Mouse (Mus musculus) embryonic facial prominence, embryonic 11.5 days (tissue): Measurements from ENCODE around the gene Tmtc4. TPM values are rescaled to one million over a fixed set of nuclear protein-coding genes. Genes with fewer than 3 reads are reported as not detected.

Source experiments
- ATAC-seq: fragments of 200-750 bp; cut with Nextera tagmentation; replicated peaks from 2 replicates; pipeline ENCODE4 v1.8.0; 2017; ENCODE audit warnings: low read depth; ENCODE audit not compliant: insufficient number of reproducible peaks, low FRiP score, low TSS enrichment
- DNase-seq: peaks from one replicate; pipeline ENCODE4 v3.0.0-alpha.2; 2015; ENCODE audit warnings: low spot score
- H3K27ac ChIP-seq: fragments of 300-500 bp; sonication (generic); replicated peaks from 2 replicates; pipeline ENCODE4 v1.5.1; 2014; ENCODE audit warnings: mild to moderate bottlenecking, low read depth, low read length, control low read depth
- H3K27me3 ChIP-seq: fragments of 300-500 bp; sonication (generic); 2 replicates; pipeline ENCODE4 v1.6.1; 2014; ENCODE audit warnings: mild to moderate bottlenecking, low read length, moderate library complexity, mixed read lengths; ENCODE audit not compliant: control insufficient read depth, insufficient read depth
- H3K36me3 ChIP-seq: fragments of 300-500 bp; sonication (generic); replicated peaks from 2 replicates; pipeline ENCODE4 v1.6.1; 2014; ENCODE audit warnings: low read depth, mild to moderate bottlenecking, low read length, moderate library complexity, mixed read lengths; ENCODE audit not compliant: control insufficient read depth, insufficient read depth
- H3K4me1 ChIP-seq: fragments of 300-500 bp; sonication (generic); 2 replicates; pipeline ENCODE4 v1.6.1; 2014; ENCODE audit warnings: low read length, mixed read lengths; ENCODE audit not compliant: control insufficient read depth, insufficient read depth
- H3K4me2 ChIP-seq: fragments of 300-500 bp; sonication (generic); 2 replicates; pipeline ENCODE4 v1.6.1; 2014; ENCODE audit warnings: low read depth, mild to moderate bottlenecking, control low read depth, low read length, moderate library complexity
- H3K4me3 ChIP-seq: fragments of 300-500 bp; sonication (generic); 2 replicates; pipeline ENCODE4 v1.5.1; 2014; ENCODE audit warnings: low read depth, low read length, control low read depth
- H3K9ac ChIP-seq: fragments of 300-500 bp; sonication (generic); replicated peaks from 2 replicates; pipeline ENCODE4 v1.6.1; 2014; ENCODE audit warnings: mild to moderate bottlenecking, control low read depth, low read length
- H3K9me3 ChIP-seq: fragments of 300-500 bp; sonication (generic); replicated peaks from 2 replicates; pipeline ENCODE4 v1.6.1; 2016; ENCODE audit warnings: mild to moderate bottlenecking, low read length, inconsistent platforms, mixed read lengths; ENCODE audit not compliant: control insufficient read depth
- WGBS: fragments of 180-500 bp; shearing (Covaris S2); extraction: QIAGEN DNeasy Blood & Tissue Kit; methylation state at CpG from one replicate; pipeline ENCODE4 v1.1.7; 2014; 5-methylcytosine and 5-hydroxymethylcytosine counted together
- polyA plus RNA-seq: library from polyadenylated mRNA; unstranded; fragments of >200 nt; fragmentation: Nextera tagmentation; extraction: Ambion mirVana; gene quantifications from 2 replicates; pipeline ENCODE4 v1.2.1, GENCODE M21; 2014

Gene Tmtc4
- polyA plus RNA-seq, 1 experiment from 2014 or later: 40.3 TPM

DNA sequence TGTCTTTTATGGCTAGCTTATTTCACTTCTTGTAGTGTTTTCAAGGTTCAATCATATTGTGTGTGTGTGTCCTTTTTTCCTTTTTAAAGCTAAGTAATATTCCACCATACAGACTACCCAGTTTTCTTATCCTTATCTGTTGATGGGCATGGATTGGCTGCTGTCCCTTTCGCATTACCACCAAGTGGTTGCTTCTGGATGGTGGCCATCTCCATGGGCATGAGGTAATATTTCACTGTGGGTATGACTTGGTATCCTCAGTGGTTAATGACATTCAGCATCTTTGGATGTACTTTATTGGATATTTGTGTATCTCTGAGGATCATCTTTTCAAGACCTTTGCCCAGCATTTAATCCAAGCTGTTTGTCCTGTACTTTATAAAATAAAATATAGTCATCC lies 87.7 kb downstream of the Tmtc4 start:
- no peak for DNase-seq
- H3K36me3 ChIP-seq: no peaks in the 10 kb centered on the region
- no peak overlapping the region for H3K4me3 ChIP-seq
- no peaks in the 10 kb centered on the region for H3K27me3 ChIP-seq
- no peak overlapping the region for H3K27ac ChIP-seq
- H3K9ac ChIP-seq: no peak overlapping the region
- no peaks in the 10 kb centered on the region for H3K4me1 ChIP-seq
- H3K4me2 ChIP-seq: no peak overlapping the region
- ATAC-seq: no peak
- H3K9me3 ChIP-seq: no peaks in the 10 kb centered on the region
- 94% methylated on average over 1 of the region's 1 CpGs for WGBS

DNA sequence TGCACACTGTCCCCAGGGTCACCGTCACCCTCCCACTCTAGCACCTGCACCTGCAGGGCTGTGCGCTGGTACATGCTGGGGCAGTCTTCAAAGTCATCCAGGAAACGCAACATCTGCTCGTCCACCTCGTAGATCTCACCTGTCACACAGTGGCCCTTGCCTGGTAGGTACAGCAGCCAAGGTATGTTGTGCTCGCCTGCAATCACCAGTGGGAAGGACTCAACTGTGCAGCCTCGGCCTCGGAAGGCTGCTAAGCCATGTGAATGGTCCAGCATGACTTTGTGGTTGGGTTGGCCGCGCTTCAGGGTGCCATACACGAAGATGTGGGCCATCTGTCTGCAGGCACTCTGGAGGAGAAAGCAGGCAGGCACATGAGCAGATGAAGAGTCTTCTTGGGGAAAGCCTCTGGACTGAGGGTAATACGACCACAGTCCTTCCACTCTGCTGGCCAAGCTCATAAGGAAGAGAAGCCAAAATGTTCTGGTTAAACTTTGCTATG lies 92.3 kb downstream of the Tmtc4 start:
- Histone ChIP-seq H3K27ac (no peak overlapping the region), H3K4me2 (no peak overlapping the region), H3K9ac (no peak overlapping the region), H3K4me1 (no peaks in the 10 kb centered on the region), H3K4me3 (no peak overlapping the region), H3K27me3 (no peaks in the 10 kb centered on the region), H3K36me3 (no peaks in the 10 kb centered on the region), H3K9me3 (no peaks in the 10 kb centered on the region)
- WGBS: 92% methylated on average over 12 of the region's 12 CpGs
- ATAC-seq (no peak), DNase-seq (no peak)

DNA sequence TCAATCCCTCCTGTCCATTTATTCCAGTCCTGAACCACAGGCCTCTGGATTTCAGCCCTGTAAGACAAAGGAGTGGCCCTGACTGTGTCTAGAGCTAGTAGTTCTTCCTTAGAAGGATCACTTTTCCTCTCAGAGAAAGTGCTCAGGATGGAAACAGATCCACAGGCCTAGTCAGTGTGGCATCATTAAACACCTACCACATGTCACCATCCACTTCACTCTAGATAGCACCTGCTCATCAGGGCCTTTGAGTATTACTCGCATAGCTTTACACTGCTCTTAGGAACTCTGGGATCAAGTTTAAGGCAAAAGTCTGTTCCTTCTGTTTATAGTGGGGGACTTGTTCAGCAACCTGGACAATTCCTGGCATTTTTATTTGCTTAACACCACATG lies 95.4 kb downstream of the Tmtc4 start:
- H3K4me2 ChIP-seq: no peak overlapping the region
- no peak overlapping the region for H3K9ac ChIP-seq
- no peaks in the 10 kb centered on the region for H3K36me3 ChIP-seq
- no peaks in the 10 kb centered on the region for H3K9me3 ChIP-seq
- DNase-seq (no peak), ATAC-seq (no peak)
- H3K27ac ChIP-seq: no peak overlapping the region
- no peaks in the 10 kb centered on the region; the same call in 1 of the 2 replicates for H3K27me3 ChIP-seq
- H3K4me1 ChIP-seq: no peaks in the 10 kb centered on the region
- 86% methylated on average over 1 of the region's 1 CpGs for WGBS
- no peak overlapping the region for H3K4me3 ChIP-seq

DNA sequence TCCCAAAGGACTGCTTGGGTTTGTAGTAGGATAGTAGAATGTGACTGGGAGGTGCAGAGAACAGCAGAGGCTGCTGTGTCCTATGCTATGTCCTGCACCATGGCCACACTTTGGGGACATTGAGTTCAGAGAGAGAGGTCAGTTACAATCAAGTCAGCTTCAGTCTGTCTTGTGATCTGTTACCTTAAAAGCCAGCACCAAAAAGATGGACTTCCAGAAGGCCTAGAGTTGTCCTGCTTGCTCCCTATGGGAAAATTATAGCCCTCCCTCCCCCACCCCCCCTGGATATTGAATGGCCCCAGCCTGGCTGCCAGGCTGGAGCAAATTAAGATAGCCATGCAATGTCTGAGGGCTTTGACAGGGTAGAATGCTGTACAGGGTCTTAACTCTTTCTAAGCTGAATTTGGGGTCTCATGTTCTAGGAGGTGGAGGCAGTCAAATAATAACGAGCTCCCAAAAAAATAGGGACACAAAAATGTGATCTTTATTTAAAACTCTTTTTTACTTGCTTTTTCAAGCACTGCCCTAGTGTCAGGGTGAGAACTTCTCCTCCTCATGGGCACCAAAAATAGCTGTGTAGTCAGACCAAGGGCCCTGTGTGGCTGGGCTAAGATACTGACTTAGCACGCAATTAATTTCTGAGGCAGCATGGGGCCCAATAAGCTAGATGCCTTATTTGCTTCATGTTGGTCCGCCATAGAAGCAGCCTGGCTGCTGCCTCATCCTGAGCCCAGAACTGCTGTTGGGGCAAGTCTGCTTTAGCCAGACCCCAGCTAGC lies 95.9 kb downstream of the Tmtc4 start:
- Histone ChIP-seq H3K9me3 (no peaks in the 10 kb centered on the region), H3K9ac (no peak overlapping the region), H3K4me2 (no peak overlapping the region), H3K27ac (no peak overlapping the region), H3K4me1 (no peaks in the 10 kb centered on the region), H3K4me3 (no peak overlapping the region), H3K27me3 (no peaks in the 10 kb centered on the region; the same call in 1 of the 2 replicates), H3K36me3 (no peaks in the 10 kb centered on the region)
- ATAC-seq (no peak), DNase-seq (no peak)
- 90% methylated on average over 3 of the region's 3 CpGs for WGBS

DNA sequence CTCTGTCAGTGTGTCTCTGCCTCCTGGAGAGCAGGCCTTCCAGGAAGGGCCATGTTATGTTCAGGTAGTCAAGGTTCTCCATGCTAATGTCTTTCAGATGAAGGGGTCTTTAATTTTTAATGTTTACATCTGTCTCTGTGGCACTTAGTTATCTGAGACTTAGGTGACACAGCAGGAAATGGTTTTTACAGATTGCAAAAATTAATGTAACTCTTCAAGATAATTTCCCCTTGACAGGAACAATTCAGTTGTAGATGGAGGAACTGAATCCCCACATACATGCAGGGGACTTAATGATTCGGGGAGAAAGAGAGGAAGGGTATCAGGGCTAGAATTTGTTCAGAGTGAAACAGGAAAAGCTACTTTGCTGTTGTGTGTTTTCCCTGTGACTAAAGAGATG lies 96.6 kb downstream of the Tmtc4 start:
- no peaks in the 10 kb centered on the region; the same call in 1 of the 2 replicates for H3K27me3 ChIP-seq
- H3K36me3 ChIP-seq: no peaks in the 10 kb centered on the region
- no peak overlapping the region for H3K4me3 ChIP-seq
- H3K27ac ChIP-seq: no peak overlapping the region
- ATAC-seq (no peak), DNase-seq (no peak)
- 80% methylated on average over 1 of the region's 1 CpGs for WGBS
- no peaks in the 10 kb centered on the region for H3K9me3 ChIP-seq
- H3K4me1 ChIP-seq: no peaks in the 10 kb centered on the region; the same call in 1 of the 2 replicates
- H3K9ac ChIP-seq: no peak overlapping the region
- H3K4me2 ChIP-seq: no peak overlapping the region

DNA sequence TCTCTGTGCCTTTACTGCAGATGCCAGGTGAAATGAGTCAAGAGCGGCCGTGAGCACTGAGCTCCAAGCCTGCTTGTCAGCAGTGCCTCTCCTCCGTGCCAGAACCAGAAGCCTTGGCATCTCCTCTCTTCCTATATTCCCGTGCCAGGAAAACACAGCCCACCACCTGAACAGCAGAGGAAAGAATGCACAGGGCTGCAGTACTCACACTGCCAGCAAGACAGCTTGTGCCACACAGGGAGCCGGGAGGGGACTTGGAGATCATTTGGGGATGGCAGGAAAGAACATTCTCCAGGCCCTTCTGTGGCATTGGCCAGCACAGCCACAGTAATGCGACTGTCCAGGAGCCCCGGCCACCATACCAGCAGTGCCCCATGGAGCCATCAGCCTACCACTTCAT lies 97.9 kb downstream of the Tmtc4 start:
- Histone ChIP-seq H3K36me3 (no peaks in the 10 kb centered on the region), H3K27me3 (no peaks in the 10 kb centered on the region; the same call in 1 of the 2 replicates), H3K4me3 (no peak overlapping the region), H3K9me3 (no peaks in the 10 kb centered on the region), H3K27ac (no peak overlapping the region), H3K4me1 (no peaks in the 10 kb centered on the region; the same call in 1 of the 2 replicates), H3K4me2 (no peak overlapping the region), H3K9ac (no peak overlapping the region)
- 86% methylated on average over 7 of the region's 7 CpGs for WGBS
- ATAC-seq (no peak), DNase-seq (no peak)

DNA sequence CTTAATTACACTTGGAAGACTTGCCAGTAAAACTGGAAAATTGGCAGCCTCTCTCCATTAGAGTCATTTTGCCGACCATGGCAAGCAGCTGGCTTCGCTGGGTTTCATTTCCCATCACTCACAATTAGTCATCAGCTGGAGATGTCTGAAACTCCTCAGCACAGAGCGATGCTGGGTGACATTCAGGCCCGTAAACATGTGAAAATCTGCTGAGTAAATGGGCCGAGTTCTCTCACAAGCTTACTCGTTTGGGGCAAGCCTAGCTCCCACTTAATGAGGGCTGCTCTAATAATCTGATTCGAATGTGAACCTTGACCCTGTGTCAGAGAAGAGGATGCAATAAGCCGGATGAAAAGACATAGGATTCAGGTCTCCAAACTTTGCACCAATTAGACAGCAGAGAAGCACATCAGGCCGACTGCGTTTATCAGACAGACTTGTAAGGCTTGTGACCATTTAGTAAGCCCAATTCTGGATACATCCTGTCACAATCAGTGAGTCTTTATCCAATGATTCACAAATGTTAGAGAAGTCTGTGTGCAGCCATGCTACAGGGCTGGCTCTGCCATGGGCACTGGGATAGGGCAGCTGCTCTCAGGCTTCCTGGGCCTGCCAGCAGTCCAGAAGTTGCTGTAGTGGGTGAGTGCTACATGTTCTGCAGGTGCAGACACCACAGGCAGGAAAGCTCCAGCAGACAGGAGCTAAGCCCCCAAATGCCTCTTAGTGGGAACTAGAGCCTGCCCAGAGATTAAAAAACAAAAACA lies 99.8 kb downstream of the Tmtc4 start:
- ATAC-seq: peak; percentile 70; the same call in 1 of the 2 replicates
- no peak for DNase-seq
- H3K27ac ChIP-seq: no peak overlapping the region

DNA sequence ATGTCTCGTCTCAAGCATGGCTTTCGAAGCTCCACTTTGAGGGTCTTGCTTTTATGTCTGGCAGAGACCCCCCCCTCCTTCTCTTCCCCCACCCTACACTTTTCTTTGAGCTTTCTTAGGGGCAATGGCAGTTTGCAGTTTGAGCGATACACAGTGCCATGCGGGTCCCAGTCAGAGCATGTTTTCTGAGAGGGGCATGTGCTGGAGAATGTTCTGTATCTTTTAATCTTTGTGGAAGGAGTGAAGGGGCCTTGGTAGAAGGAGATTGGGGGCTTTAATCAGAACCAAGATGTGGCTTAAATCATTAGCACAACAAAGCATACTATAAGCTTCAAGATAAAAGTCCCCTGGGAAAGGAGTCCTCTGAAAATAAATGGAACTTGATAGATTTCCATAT lies 100.4 kb downstream of the Tmtc4 start:
- H3K9ac ChIP-seq: no peak overlapping the region
- H3K9me3 ChIP-seq: no peaks in the 10 kb centered on the region
- no peaks in the 10 kb centered on the region for H3K36me3 ChIP-seq
- H3K4me2 ChIP-seq: no peak overlapping the region
- no peak for ATAC-seq
- no peaks in the 10 kb centered on the region; the same call in 1 of the 2 replicates for H3K4me1 ChIP-seq
- H3K27ac ChIP-seq: no peak overlapping the region
- no peak for DNase-seq
- H3K27me3 ChIP-seq: no peaks in the 10 kb centered on the region; the same call in 1 of the 2 replicates
- 74% methylated on average over 4 of the region's 4 CpGs for WGBS
- H3K4me3 ChIP-seq: no peak overlapping the region

More for the DNA sequence above, 99.8 kb downstream of the Tmtc4 start:
- H3K4me2 ChIP-seq: no peak overlapping the region
- H3K9me3 ChIP-seq: no peaks in the 10 kb centered on the region
- WGBS: 35% methylated on average over 10 of the region's 10 CpGs
- H3K4me3 ChIP-seq: no peak overlapping the region
- H3K4me1 ChIP-seq: no peaks in the 10 kb centered on the region; the same call in 1 of the 2 replicates
- no peaks in the 10 kb centered on the region; the same call in 1 of the 2 replicates for H3K27me3 ChIP-seq
- H3K36me3 ChIP-seq: no peaks in the 10 kb centered on the region
- no peak overlapping the region; the same call in 1 of the 2 replicates for H3K9ac ChIP-seq
